Mouse (Mus musculus) heart, postnatal 36 days (tissue): Measurements from ENCODE around the gene Zfp655. TPM values are rescaled to one million over a fixed set of nuclear protein-coding genes. Genes with fewer than 3 reads are reported as not detected.
"Not testable (repeated sequence)": the region's sequence is repeated elsewhere in the genome, so short reads cannot be mapped to it uniquely, and the experiment has no call there.

Source experiments
- DNase-seq, 2 experiments: peaks; one replicate each; pipeline ENCODE4 v3.0.0; 2021 to 2022
- intact Hi-C: fragments of 180-260 bp; cut with DNase I; formaldehyde crosslinking; loops from one replicate; pipeline ENCODE4 v1.15.1; 2025
- total RNA-seq, 2 experiments: library from RNA; stranded (reverse); gene quantifications; 2 replicates each; pipeline ENCODE4 v1.2.3; 2021

Zfp655 gene
- total RNA-seq, 2 experiments from 2014 or later = 27.7 to 31.3 TPM

- no peak for DNase-seq
- intact Hi-C loops = no loop called here
Measured at GRCm38 (mm10) chr5:145218206-145218605, 13.3 kb upstream of the Zfp655 start.

GRCm38 (mm10) chr5:145218671-145219070 is 12.8 kb upstream of the Zfp655 start:
- intact Hi-C loops = no loop called here
- no peak for DNase-seq

- DNase-seq = no peak
- intact Hi-C loops = no loop called here
Measured at GRCm38 (mm10) chr5:145219981-145220380, 11.5 kb upstream of the Zfp655 start.

- DNase-seq = no peak
- intact Hi-C loops = no loop called here
Measured at GRCm38 (mm10) chr5:145222840-145223239, 8.7 kb upstream of the Zfp655 start.

GRCm38 (mm10) chr5:145223395-145223794 is 8.1 kb upstream of the Zfp655 start:
- DNase-seq = no peak
- intact Hi-C loops = no loop called here

GRCm38 (mm10) chr5:145226453-145226852 is 5.1 kb upstream of the Zfp655 start:
- intact Hi-C loops = no loop called here

GRCm38 (mm10) chr5:145229283-145229682 is 2.2 kb upstream of the Zfp655 start:
- DNase-seq, intact Hi-C loops: not testable (repeated sequence)

More at GRCm38 (mm10) chr5:145226453-145226852, 5.1 kb upstream of the Zfp655 start:
- no peak for DNase-seq

- no peak for DNase-seq
- intact Hi-C loops = loop anchor here (2.0 to 5.0 kb wide), 3 partner anchors 26 to 52 kb away; partner anchors contain the start of genes Atp5j2, Zkscan5 and Zscan25
Measured at GRCm38 (mm10) chr5:145230641-145231040, 874 bp upstream of the Zfp655 start.

GRCm38 (mm10) chr5:145231893-145232411 is 437 bp downstream of the Zfp655 start:
- intact Hi-C loops = loop anchor here (2.0 to 5.0 kb wide), 4 partner anchors 27 to 63 kb away; partner anchors contain the start of genes Atp5j2, Zkscan5 and Zscan25

GRCm38 (mm10) chr5:145234636-145235035 is 3.1 kb downstream of the Zfp655 start:
- DNase-seq = peak in 1 of 2 experiments; percentile 11
- intact Hi-C loops = loop anchor here (5.0 kb wide), 2 partner anchors 42 to 48 kb away; partner anchors contain the start of genes Atp5j2 and Zscan25

More at GRCm38 (mm10) chr5:145231893-145232411, 437 bp downstream of the Zfp655 start:
- DNase-seq = no peak

GRCm38 (mm10) chr5:145249520-145249919 is 18.0 kb downstream of the Zfp655 start:
- no peak for DNase-seq
- intact Hi-C loops = no loop called here

- DNase-seq, intact Hi-C loops: not testable (repeated sequence)
Measured at GRCm38 (mm10) chr5:145273568-145273967, 42.1 kb downstream of the Zfp655 start.

- intact Hi-C loops = loop anchor here (5.0 kb wide), 2 partner anchors 48 to 88 kb away; partner anchors contain the start of genes Atp5j2 and Zfp655
Measured at GRCm38 (mm10) chr5:145279948-145280347, 48.4 kb downstream of the Zfp655 start.

GRCm38 (mm10) chr5:145280371-145281143 is 49.0 kb downstream of the Zfp655 start, which contains the start of gene Zscan25:
Zscan25 (plus strand) TSS chr5:145280500.
- DNase-seq = peak; percentile 87 to 89
- intact Hi-C loops = loop anchor here (5.0 kb wide), 2 partner anchors 48 to 88 kb away; partner anchors contain the start of genes Atp5j2 and Zfp655

More at GRCm38 (mm10) chr5:145279948-145280347, 48.4 kb downstream of the Zfp655 start:
- DNase-seq = no peak

- intact Hi-C loops = no loop called here
- no peak for DNase-seq
Measured at GRCm38 (mm10) chr5:145288382-145288781, 56.9 kb downstream of the Zfp655 start.

- intact Hi-C loops = no loop called here
- no peak for DNase-seq
Measured at GRCm38 (mm10) chr5:145290697-145291096, 59.2 kb downstream of the Zfp655 start.

- DNase-seq = no peak
- intact Hi-C loops = no loop called here
Measured at GRCm38 (mm10) chr5:145292398-145292797, 60.9 kb downstream of the Zfp655 start.
